Mouse (Mus musculus): Measurements from ENCODE around the gene Gm973. TPM values are rescaled to one million over a fixed set of nuclear protein-coding genes. Genes with fewer than 3 reads are reported as not detected.

Gene Gm973
- polyA plus RNA-seq, 1 experiment from 2014 or later: 1.4 TPM

DNA sequence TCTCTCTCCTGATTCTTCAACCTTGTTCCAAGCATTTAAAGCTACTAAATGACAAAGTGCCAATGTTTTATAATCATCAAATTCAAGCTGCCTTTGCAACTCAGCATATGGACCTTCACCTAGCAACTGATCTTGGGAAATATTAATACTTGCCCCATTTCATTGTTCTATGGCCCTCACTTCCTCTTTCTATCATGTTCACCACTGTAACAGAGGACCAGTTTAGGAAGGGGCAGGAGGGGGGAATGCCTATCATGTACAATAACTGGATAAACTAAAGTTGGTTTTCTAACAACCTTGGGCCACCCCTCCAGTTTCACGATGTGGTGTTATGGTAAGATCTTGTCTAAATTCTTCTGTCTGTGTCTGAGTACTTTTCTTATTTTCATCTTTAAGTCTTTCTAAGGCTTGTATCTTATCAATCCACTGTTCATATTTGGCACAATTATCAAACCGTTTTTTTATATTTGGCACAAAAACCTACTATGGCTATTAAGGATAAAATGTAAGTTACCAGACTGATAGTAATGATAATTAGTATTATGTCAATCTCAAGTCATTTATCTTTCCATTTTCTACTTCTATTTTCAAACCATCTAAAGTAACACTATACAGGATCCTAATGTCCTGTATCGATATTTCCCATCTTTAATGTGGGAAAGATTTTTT lies 137.3 kb downstream of the Gm973 start:
- Histone ChIP-seq H3K36me3 (peaks cover 39% of the 10 kb centered on the region), H3K27me3 (no peaks in the 10 kb centered on the region), H3K4me3 (no peak overlapping the region), H3K4me1 (no peaks in the 10 kb centered on the region), H3K4me2 (replicated peaks) (no peak overlapping the region), H3K9ac (no peak overlapping the region), H3K27ac (no peak overlapping the region), H3K9me3 (no peaks in the 10 kb centered on the region)
- 95% methylated on average over 3 of the region's 3 CpGs for WGBS
- ATAC-seq (ENCODE audit: low FRiP score, low read depth): no peak

DNA sequence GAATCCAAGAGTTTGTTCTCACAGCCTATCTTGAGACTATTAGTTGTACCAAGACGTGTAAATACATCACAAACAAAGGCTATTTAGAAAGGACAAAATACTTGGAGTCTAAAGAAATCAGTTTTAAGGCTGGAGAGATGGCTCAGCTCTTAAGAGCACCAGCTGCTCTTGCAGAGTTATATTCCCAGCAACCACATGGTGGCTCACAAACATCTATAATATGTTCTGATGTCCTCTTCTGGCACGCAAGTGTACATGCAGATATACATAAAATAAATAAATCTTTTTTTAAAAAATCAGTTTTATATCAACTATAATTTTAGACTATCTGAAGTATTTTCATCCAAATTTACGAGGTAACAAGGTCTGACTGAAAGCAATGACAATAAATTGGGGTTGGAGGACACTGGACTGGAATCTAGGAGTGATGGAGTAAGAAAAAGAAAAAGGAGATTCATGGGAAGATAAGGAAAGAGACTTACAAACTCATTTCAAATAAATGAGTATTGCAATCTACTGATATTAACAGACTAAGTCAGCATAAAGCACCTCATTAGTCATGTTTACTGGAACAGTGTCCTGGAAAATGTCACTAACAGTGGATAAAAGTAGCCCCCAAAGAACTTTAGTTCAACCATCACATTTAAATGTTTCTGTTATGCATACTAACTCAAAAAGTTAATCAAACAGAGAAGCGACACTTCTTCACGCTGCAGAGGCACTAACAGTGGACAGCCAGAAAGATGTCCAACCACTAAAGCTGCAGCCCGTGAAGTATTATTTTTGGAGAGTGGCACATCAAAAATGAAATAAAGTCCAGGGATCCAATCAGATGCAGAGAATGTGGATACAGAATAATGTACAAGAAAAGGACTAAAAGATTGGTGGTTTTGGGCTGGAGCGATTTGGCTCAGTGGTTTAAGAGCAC lies 140.4 kb downstream of the Gm973 start:
- H3K9me3 ChIP-seq: no peaks in the 10 kb centered on the region
- H3K27ac ChIP-seq: no peak overlapping the region
- no peak overlapping the region for H3K4me2 ChIP-seq (replicated peaks)
- H3K36me3 ChIP-seq: peaks cover 30% of the 10 kb centered on the region
- no peak overlapping the region for H3K9ac ChIP-seq
- whole genome bisulfite sequencing: 93% methylated on average over 7 of the region's 7 CpGs
- no peak for ATAC-seq (ENCODE audit: low FRiP score, low read depth)
- H3K27me3 ChIP-seq: no peaks in the 10 kb centered on the region
- no peaks in the 10 kb centered on the region for H3K4me1 ChIP-seq
- no peak overlapping the region for H3K4me3 ChIP-seq

DNA sequence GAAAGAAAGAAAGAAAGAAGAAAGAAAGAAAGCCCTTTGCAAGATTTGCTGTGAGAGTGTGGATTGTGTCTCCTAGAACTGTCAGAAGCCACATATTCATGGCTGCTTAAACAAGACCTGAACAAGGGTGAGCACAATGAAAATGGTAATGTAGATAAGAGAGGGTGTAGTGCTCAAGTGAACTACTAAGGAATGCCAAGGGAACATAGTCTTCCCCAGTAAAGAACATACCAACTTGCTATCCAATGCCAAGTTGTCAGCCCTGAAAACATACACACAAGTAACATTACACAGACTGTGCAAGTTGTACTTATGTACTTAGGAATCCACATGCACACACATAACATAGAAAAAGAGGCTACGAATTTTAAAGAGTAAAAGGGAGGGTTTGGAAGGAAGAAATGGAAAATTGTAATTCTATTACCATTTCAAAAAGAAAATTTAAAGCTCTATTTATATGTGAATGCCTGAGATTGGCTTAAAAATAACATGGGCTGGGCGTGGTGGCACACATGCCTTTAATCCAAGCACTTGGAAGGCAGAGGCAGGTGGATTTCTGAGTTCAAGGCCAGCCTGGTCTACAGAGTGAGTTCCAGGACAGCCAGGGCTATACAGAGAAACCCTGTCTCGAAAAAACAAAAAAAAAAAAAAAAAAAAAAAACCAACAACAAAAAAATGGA lies 147.5 kb downstream of the Gm973 start:
- no peak overlapping the region for H3K27ac ChIP-seq
- H3K27me3 ChIP-seq: no peaks in the 10 kb centered on the region
- peaks cover 9% of the 10 kb centered on the region for H3K4me1 ChIP-seq
- no peaks in the 10 kb centered on the region for H3K9me3 ChIP-seq
- no peak overlapping the region for H3K4me3 ChIP-seq
- no peak for ATAC-seq (ENCODE audit: low FRiP score, low read depth)
- H3K4me2 ChIP-seq (replicated peaks): no peak overlapping the region
- H3K9ac ChIP-seq: no peak overlapping the region
- WGBS: 87% methylated on average over 3 of the region's 3 CpGs
- peaks cover 7% of the 10 kb centered on the region; the same call in 1 of the 2 replicates for H3K36me3 ChIP-seq

DNA sequence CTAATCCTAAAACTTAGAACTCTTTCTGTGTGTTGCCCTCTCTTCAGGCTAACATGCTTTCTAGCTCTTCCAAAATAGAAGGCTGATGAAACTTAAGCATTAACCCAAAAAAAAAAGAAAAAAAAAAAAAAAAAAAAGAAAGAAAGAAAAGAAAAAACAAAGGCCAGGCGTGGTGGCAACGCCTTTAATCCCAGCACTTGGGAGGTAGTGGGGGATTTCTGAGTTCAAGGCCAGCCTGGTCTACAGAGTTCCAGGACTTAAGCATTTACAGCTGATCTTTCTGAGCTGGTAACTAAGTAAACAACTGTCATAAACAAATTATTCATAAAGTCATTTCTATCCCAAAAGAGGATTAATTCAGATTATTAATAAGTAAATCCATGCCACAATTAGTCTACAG lies 152.8 kb downstream of the Gm973 start:
- Histone ChIP-seq H3K4me1 (peaks cover 26% of the 10 kb centered on the region), H3K27ac (no peak overlapping the region), H3K36me3 (peaks cover 2% of the 10 kb centered on the region; the same call in 1 of the 2 replicates), H3K27me3 (no peaks in the 10 kb centered on the region), H3K4me3 (peak overlapping the region; percentile 99), H3K9me3 (no peaks in the 10 kb centered on the region), H3K9ac (peak overlapping the region; percentile 54; the same call in 1 of the 2 replicates), H3K4me2 (replicated peaks) (peak overlapping the region; percentile 85)
- 81% methylated on average over 2 of the region's 2 CpGs for WGBS
- ATAC-seq (ENCODE audit: low FRiP score, low read depth): no peak

DNA sequence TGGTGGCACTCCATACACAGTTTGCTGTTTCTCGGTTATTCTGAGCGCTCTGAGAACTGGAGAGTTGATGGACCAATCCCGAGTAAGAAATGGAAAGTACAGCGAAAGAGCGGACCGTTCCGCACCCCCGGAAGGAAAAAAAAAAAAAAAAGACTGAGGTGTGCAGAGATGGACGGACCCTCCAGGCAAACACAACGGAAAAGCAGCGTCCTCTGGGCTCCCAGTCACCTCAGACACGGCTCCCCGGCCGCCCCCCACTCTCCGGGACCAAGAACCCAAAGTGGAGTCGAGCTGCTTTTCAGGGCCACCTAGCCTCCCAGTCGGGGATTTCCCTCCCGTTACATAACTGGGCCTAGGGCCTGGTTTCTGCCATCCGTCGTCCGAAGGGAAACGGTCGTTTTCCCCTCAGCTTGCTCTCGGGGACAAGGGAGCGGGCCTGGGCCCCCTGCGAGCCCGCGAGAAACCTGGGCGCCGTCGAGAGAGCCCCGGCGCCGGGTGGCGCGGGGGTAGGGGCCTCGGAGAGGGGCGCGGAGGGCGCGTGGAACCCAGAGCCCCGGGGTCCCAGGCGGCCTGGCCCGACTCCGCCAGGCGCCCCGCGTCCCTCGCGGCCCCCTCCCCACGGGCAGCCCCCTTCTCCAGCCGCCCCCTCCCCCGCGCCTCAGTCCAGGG lies 154.0 kb downstream of the Gm973 start:
- Histone ChIP-seq H3K4me1 (peaks cover 26% of the 10 kb centered on the region), H3K27me3 (no peaks in the 10 kb centered on the region), H3K4me2 (replicated peaks) (peak overlapping the region; percentile 85), H3K27ac (peak overlapping the region; percentile 97), H3K9ac (peak overlapping the region; percentile 99), H3K9me3 (no peaks in the 10 kb centered on the region), H3K36me3 (peaks cover 2% of the 10 kb centered on the region; the same call in 1 of the 2 replicates), H3K4me3 (peak overlapping the region; percentile 99)
- peak; percentile 75 for ATAC-seq (ENCODE audit: low FRiP score, low read depth)
- under 1% methylated on average over 50 of the region's 54 CpGs for whole genome bisulfite sequencing

DNA sequence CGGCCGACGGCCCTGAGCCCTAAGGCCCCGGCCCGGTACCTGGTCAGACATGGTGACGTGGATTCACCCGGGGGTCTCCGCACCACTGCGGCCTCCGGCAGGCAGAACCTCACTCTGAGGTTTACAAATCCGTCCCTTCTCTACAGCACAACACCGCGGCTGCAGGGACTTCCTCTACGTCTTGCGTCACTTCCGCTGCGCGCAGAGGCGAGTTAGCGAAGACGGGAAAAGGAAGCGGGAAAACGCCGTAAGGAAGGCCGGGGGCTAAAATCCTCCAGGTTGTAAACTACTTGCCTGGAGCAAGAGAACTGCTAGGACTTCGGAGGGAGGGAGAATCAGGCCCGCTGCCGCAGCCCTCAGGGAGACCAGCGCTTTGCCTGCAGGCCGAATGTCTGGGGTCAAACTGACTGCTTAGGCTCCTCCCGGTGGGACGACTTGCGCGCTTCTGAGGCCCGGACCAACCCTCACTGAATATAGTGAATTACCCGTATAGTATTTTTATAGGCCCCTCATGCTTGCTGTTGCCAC lies 154.6 kb downstream of the Gm973 start, which contains the start of gene Sumo1:
TSS of gene Sumo1 (minus strand) at position 194 of the 528 bp plus-strand sequence.
- Histone ChIP-seq H3K9ac (peak within 1 kb of the TSS; percentile 99), H3K27ac (peak within 1 kb of the TSS; percentile 97), H3K4me1 (peaks cover 26% of the 10 kb centered on the region), H3K36me3 (peaks cover 2% of the 10 kb centered on the region; the same call in 1 of the 2 replicates), H3K4me2 (replicated peaks) (peak within 1 kb of the TSS; percentile 85), H3K27me3 (no peaks in the 10 kb centered on the region), H3K9me3 (no peaks in the 10 kb centered on the region), H3K4me3 (peak within 1 kb of the TSS; percentile 99)
- under 1% methylated on average over 33 of the region's 36 CpGs for WGBS
- ATAC-seq (ENCODE audit: low FRiP score, low read depth): peak; percentile 97

DNA sequence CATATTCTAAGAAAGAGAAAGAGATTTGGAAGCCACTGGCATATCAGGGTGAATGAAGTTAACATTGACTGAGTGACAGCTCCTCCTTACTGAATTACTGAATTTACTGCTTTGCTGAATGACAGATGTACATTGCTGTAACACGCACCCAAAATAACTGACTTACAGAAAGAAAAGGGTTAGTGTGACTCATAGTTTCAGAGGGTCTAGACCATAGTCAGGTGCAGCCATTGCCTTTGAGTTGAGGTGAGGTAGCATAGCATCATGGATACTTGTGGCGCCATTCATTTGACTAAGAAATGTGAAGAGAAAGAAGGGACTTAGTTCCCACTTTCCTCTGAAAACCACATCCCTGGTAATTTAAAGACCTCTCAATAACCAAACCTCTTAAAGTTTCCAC lies 157.6 kb downstream of the Gm973 start:
- no peaks in the 10 kb centered on the region for H3K27me3 ChIP-seq
- WGBS: 97% methylated on average over 2 of the region's 2 CpGs
- H3K4me2 ChIP-seq (replicated peaks): no peak overlapping the region
- H3K9me3 ChIP-seq: no peaks in the 10 kb centered on the region
- no peak overlapping the region for H3K4me3 ChIP-seq
- peaks cover 16% of the 10 kb centered on the region for H3K4me1 ChIP-seq
- no peak for ATAC-seq (ENCODE audit: low FRiP score, low read depth)
- H3K27ac ChIP-seq: no peak overlapping the region
- H3K36me3 ChIP-seq: no peaks in the 10 kb centered on the region
- no peak overlapping the region for H3K9ac ChIP-seq

DNA sequence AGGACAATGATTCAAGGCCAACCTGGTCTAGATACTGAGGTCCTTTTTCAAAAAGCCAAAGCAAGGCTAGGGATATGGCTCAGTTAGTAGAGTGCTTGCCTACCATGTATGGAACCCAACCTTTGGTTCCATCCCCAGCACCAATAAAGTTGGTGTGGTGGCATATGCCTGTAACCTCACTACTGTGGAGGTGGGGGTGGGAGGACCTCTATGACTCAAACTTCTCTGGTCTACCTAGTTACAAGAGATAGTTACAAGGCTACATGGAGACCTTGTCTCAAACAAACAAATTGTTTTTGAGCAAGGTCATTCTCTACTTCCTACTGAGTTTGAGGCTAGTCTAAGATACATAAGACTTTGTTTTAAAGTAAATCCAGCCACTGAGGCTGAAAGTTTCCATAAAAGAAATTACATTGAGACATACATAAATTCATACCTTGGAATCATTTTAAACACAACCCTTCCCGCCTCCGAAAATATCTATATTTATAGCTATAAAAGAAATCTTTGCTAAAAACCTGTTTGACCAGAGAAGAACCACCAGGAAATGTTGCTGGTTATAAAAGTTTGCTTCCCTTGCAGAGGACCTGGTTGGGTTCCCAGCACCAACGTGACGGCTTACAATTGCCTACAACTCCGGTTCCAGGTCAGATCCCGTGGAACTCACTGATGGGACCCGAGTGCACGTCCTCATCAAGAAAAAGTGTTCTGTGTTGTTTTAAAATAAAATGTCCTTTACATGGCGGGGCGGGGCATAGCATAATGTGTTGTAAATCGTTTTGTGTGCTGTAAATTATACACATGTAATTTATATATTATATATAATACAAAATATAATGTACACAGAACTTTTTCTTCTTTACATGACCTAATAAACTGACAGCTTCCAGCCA lies 168.1 kb downstream of the Gm973 start:
- Histone ChIP-seq H3K9me3 (no peaks in the 10 kb centered on the region), H3K27ac (no peak overlapping the region), H3K4me3 (peak overlapping the region; percentile 77), H3K36me3 (no peaks in the 10 kb centered on the region), H3K27me3 (0 out of 2 replicates have a peak, but pooled peaks cover 6% of the 10 kb centered on the region), H3K9ac (peak overlapping the region; percentile 63), H3K4me2 (replicated peaks) (peak overlapping the region; percentile 94), H3K4me1 (peaks cover 21% of the 10 kb centered on the region)
- ATAC-seq (ENCODE audit: low FRiP score, low read depth): peak; percentile 37; the same call in 1 of the 2 replicates
- WGBS: 11% methylated on average over 11 of the region's 11 CpGs

DNA sequence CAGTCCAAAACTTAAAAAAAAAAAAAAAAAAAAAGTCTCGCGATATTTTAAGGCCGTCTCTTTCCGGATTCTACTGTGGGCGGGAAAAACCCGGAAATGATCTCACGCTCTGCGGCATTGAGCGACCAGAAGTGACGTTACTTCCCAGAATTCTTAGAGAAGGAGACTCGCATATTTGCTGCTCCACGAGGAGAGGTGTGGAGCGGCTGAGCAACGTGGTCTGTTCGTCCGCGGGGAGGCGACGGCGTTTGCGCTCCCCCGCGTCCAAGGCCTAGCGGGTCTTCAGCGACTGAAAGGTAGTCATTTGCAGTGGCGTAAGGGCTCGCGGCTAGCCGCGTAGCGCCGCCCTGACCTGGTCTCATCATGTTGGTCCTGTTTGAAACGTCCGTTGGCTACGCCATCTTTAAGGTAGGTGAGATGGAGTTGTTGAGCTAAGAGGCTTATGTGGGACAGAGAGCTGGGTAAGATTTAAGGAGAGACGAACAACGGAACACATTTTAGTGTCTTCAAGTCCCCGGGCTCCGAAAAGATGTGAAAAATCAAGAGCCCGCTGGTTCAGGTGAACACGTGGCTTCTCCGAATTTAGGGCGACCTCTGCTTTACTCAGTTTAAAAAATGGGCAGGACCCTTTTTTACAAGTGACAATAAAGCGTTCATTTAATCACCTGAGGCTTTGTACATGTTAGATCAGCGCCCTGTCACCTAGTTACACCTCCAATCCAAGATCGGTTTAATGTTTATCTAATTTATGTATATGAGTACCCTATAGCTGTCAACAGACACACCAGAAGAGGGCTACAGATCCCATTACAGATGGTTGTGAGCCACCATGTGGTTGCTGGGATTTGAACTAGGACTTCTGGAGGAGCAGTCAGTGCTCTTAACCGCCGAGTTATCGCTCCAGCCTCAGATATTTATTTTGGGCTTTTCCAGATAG lies 169.0 kb downstream of the Gm973 start, which contains the start of gene Nop58:
TSS of gene Nop58 (plus strand) at position 153 of the 937 bp plus-strand sequence.
- Histone ChIP-seq H3K9me3 (no peaks in the 10 kb centered on the region), H3K27me3 (0 out of 2 replicates have a peak, but pooled peaks cover 6% of the 10 kb centered on the region), H3K4me3 (peak within 1 kb of the TSS; percentile 77), H3K9ac (peak within 1 kb of the TSS; percentile 88), H3K36me3 (peaks cover 8% of the 10 kb centered on the region), H3K4me2 (replicated peaks) (peak within 1 kb of the TSS; percentile 94), H3K4me1 (peaks cover 21% of the 10 kb centered on the region), H3K27ac (peak within 1 kb of the TSS; percentile 89)
- WGBS: under 1% methylated on average over 49 of the region's 49 CpGs
- ATAC-seq (ENCODE audit: low FRiP score, low read depth): peak; percentile 97
